Mouse (Mus musculus): ENCODE data around the gene Rtbdn. TPM values are rescaled to one million over a fixed set of nuclear protein-coding genes. Genes with fewer than 3 reads are reported as not detected.
A peak's percentile ranks its signal among the peaks of the same experiment; 100 is the strongest.

The Rtbdn gene
- polyA plus RNA-seq, 1 experiment: 0.05 TPM

DNA sequence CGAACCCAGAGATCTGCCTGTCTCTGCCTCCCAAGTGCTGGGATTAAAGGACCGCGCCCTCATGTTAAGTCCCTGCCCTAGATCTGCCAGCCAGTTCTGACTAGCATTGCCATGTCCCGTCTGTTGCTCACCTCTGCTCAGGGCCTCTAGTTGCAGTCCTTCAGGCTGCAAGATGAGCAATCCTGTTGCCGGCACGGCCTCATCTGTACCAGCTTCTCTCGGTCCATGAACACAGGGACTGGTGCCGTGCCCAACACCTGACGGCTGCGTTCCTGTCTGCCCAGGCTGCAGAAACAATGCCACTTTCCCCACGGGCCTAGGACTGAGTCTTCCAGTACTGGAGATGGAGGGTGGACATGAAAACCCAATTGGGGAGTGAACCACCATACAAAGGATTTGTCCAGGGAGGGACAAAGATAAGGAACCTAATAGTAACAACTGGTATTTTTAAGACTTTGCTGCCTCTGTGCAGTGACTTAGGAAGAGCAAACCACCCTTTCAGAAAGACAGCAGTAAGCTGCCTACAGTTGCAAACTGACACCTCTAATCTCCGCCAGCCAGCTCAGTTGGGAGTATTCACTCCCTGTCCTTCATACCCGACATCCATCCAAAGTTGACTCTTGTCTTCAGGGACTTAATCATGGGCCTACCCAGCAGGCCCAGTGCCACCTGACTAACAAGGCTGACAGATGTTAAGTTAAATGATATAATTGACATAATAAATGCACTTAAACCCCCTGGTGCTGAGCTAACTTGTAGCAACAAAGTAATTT, 20.9 kb downstream of the Rtbdn start:
- Histone ChIP-seq H3K4me3 (ENCODE audit: insufficient read depth, poor library complexity, severe bottlenecking) (no peak overlapping the region), H3ac (ENCODE audit: control insufficient read depth, insufficient read length, low read depth) (no peak overlapping the region), H3K79me2 (ENCODE audit: control insufficient read depth, insufficient read depth) (peaks cover 45% of the 10 kb centered on the region), H3K36me3 (ENCODE audit: control insufficient read depth, insufficient read depth) (peaks cover 21% of the 10 kb centered on the region), H3K79me3 (ENCODE audit: low read depth) (peaks cover 16% of the 10 kb centered on the region), H3K27me3 (ENCODE audit: control insufficient read depth, insufficient read depth, insufficient read length) (no peaks in the 10 kb centered on the region)
- TF ChIP-seq FOSL1 (IDR thresholded peaks at IDR 0.05; ENCODE audit: insufficient read depth, low read length, poor library complexity, severe bottlenecking) (no peak), MAX (IDR thresholded peaks at IDR 0.05) (no peak), MYOG (IDR thresholded peaks at IDR 0.05; ENCODE audit: control insufficient read depth, extremely low read depth, insufficient read length) (no peak), CEBPB (IDR thresholded peaks at IDR 0.05; ENCODE audit: low read depth) (no peak), MYOD1 (IDR thresholded peaks at IDR 0.05; ENCODE audit: control insufficient read depth, insufficient read length, low read depth) (no peak), CTCF (IDR thresholded peaks at IDR 0.05; ENCODE audit: control insufficient read depth, insufficient read depth, insufficient read length) (no peak), USF1 (IDR thresholded peaks at IDR 0.05; ENCODE audit: low read depth) (no peak)

DNA sequence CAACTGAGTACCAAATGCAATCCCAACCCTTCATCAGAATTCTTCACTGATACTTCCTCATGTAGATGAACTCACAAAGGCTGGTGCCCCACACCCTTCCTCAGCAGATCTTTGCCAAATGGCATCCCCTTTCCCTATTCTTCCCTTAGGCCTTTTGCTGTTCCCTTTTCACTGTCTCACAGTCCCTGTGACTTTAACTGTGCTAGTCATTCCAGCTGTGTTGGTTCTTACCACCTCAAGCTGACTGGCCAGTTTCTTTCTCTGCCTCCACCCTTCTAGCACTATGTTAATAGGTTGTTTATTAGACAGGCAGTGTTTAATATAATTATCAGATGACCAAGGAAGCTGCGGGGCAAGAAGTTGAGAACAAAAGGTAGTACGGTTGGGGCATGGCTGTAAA, 21.9 kb downstream of the Rtbdn start:
- Histone ChIP-seq H3K79me2 (ENCODE audit: control insufficient read depth, insufficient read depth) (peaks cover 45% of the 10 kb centered on the region), H3ac (ENCODE audit: control insufficient read depth, insufficient read length, low read depth) (peak overlapping the region; percentile 19), H3K4me3 (ENCODE audit: insufficient read depth, poor library complexity, severe bottlenecking) (peak overlapping the region; percentile 55), H3K36me3 (ENCODE audit: control insufficient read depth, insufficient read depth) (peaks cover 21% of the 10 kb centered on the region), H3K79me3 (ENCODE audit: low read depth) (peaks cover 16% of the 10 kb centered on the region), H3K27me3 (ENCODE audit: control insufficient read depth, insufficient read depth, insufficient read length) (no peaks in the 10 kb centered on the region)
- TF ChIP-seq CEBPB (IDR thresholded peaks at IDR 0.05; ENCODE audit: low read depth) (no peak), MYOD1 (IDR thresholded peaks at IDR 0.05; ENCODE audit: control insufficient read depth, insufficient read length, low read depth) (no peak), USF1 (IDR thresholded peaks at IDR 0.05; ENCODE audit: low read depth) (no peak), CTCF (IDR thresholded peaks at IDR 0.05; ENCODE audit: control insufficient read depth, insufficient read depth, insufficient read length) (no peak), MYOG (IDR thresholded peaks at IDR 0.05; ENCODE audit: control insufficient read depth, extremely low read depth, insufficient read length) (no peak), FOSL1 (IDR thresholded peaks at IDR 0.05; ENCODE audit: insufficient read depth, low read length, poor library complexity, severe bottlenecking) (no peak), MAX (IDR thresholded peaks at IDR 0.05) (no peak)

DNA sequence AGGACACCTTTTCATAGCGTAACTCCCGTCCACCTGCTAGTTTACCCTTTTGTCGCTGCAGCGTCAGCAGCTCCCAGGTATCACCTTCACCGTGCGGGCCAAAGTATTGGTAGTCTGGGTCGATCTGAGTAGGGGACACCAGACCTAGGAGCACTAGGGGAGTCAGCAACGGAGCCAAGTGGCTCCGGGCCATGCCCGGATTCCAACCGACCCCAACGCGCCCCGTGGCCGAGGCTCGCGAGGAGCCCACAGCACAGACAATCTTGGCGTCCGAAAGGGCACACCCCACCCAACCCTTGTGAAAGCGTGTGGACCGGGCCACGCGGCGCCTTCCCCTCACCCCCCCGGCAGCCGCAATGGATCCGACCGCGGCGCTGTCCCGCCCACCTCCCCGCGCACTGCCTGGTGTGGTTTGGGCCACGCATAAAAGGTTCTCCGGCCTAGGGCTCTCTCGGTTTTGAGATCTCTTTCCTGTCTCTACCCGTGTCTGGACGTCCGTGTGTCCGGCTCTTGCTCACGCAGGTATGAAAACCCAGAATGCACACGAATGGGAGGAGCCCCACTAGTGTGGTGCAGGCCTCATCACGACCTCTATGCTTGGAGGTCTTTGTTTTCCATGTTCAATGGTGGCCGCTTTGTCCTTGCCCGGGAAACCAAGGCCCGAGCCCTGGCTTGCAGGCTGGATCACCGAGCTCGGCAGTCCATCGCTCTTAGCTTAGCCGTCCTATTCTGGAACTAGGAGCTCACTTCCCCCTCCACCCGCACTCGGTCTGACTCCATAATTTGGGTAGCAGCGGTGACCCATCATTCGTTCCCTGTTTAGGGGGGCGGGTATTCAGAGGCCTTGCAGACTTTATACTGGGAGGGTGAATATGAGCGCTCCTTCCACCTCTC, 22.7 kb downstream of the Rtbdn start, which contains the start of the genes Gm49661, Prdx2 and Rnaseh2a:
Gm49661 (minus strand) TSS at position 193 of the 894 bp plus-strand sequence.
Prdx2 (plus strand) TSS at position 347 of the 894 bp plus-strand sequence.
Rnaseh2a (minus strand) TSS at position 527 of the 894 bp plus-strand sequence.
- TF ChIP-seq MYOG (IDR thresholded peaks at IDR 0.05; ENCODE audit: control insufficient read depth, extremely low read depth, insufficient read length) (no peak), MAX (IDR thresholded peaks at IDR 0.05) (peak; percentile 37)
- H3K36me3 ChIP-seq (ENCODE audit: control insufficient read depth, insufficient read depth): peaks cover 21% of the 10 kb centered on the region
- H3ac ChIP-seq (ENCODE audit: control insufficient read depth, insufficient read length, low read depth): peak within 1 kb of the TSS; percentile 91
- peaks cover 45% of the 10 kb centered on the region for H3K79me2 ChIP-seq (ENCODE audit: control insufficient read depth, insufficient read depth)
- H3K4me3 ChIP-seq (ENCODE audit: insufficient read depth, poor library complexity, severe bottlenecking): peak within 1 kb of the TSS; percentile 55
- peaks cover 16% of the 10 kb centered on the region for H3K79me3 ChIP-seq (ENCODE audit: low read depth)
- H3K27me3 ChIP-seq (ENCODE audit: control insufficient read depth, insufficient read depth, insufficient read length): no peaks in the 10 kb centered on the region

DNA sequence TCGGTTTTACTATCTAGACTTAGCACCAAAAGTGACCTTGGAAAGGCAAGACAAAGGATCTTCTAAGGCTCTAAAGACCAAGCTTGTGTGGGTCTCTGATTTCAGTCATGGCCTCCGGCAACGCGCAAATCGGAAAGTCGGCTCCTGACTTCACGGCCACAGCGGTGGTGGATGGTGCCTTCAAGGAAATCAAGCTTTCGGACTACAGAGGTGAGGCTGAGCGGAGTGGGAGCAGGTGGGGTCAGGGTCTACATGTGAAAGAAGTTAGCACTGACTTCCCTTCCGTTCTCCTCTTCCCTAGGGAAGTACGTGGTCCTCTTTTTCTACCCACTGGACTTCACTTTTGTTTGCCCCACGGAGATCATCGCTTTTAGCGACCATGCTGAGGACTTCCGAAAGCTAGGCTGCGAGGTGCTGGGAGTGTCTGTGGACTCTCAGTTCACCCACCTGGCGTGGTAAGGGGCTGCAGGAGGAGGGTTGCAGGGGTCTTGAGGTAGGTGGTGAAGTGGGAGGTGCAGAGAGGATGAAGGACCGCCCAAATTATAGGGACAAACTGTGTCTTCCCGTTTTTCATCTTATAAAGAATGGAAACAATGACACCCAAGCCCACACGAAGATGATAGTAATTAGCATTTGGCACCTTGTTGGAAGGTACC, 23.5 kb downstream of the Rtbdn start:
- Histone ChIP-seq H3K79me2 (ENCODE audit: control insufficient read depth, insufficient read depth) (peaks cover 38% of the 10 kb centered on the region), H3K79me3 (ENCODE audit: low read depth) (peaks cover 14% of the 10 kb centered on the region), H3ac (ENCODE audit: control insufficient read depth, insufficient read length, low read depth) (peak overlapping the region; percentile 91), H3K36me3 (ENCODE audit: control insufficient read depth, insufficient read depth) (peaks cover 21% of the 10 kb centered on the region), H3K27me3 (ENCODE audit: control insufficient read depth, insufficient read depth, insufficient read length) (no peaks in the 10 kb centered on the region), H3K4me3 (ENCODE audit: insufficient read depth, poor library complexity, severe bottlenecking) (peak overlapping the region; percentile 55)
- TF ChIP-seq MAX (IDR thresholded peaks at IDR 0.05) (no peak), MYOG (IDR thresholded peaks at IDR 0.05; ENCODE audit: control insufficient read depth, extremely low read depth, insufficient read length) (no peak), CEBPB (IDR thresholded peaks at IDR 0.05; ENCODE audit: low read depth) (no peak), CTCF (IDR thresholded peaks at IDR 0.05; ENCODE audit: control insufficient read depth, insufficient read depth, insufficient read length) (no peak), FOSL1 (IDR thresholded peaks at IDR 0.05; ENCODE audit: insufficient read depth, low read length, poor library complexity, severe bottlenecking) (no peak), MYOD1 (IDR thresholded peaks at IDR 0.05; ENCODE audit: control insufficient read depth, insufficient read length, low read depth) (no peak), USF1 (IDR thresholded peaks at IDR 0.05; ENCODE audit: low read depth) (no peak)

DNA sequence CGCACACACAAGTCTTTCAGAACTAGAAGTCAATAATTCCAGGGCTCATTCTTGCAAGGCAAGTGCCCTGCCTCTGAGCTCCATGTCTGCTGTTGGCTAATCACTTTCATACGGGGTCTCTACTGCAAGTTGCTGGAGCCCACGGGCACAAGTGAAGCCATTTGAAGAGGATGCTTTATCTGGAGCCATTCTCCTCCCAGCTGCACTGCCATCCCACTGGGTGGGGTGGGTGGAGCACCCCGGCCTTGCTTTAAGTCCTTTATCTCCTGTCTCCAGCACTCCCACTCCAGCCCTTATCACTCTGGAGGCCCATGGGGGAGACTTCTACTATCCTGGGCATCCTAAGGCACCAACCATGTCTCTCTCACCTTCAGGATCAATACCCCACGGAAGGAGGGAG, 24.1 kb downstream of the Rtbdn start:
- H3K79me3 ChIP-seq (ENCODE audit: low read depth): peaks cover 14% of the 10 kb centered on the region

More for the DNA sequence above, 24.1 kb downstream of the Rtbdn start:
- Histone ChIP-seq H3K27me3 (ENCODE audit: control insufficient read depth, insufficient read depth, insufficient read length) (no peaks in the 10 kb centered on the region), H3K4me3 (ENCODE audit: insufficient read depth, poor library complexity, severe bottlenecking) (no peak overlapping the region), H3ac (ENCODE audit: control insufficient read depth, insufficient read length, low read depth) (no peak overlapping the region), H3K36me3 (ENCODE audit: control insufficient read depth, insufficient read depth) (peaks cover 21% of the 10 kb centered on the region), H3K79me2 (ENCODE audit: control insufficient read depth, insufficient read depth) (peaks cover 38% of the 10 kb centered on the region)
- no peak for TF ChIP-seq FOSL1 (IDR thresholded peaks at IDR 0.05; ENCODE audit: insufficient read depth, low read length, poor library complexity, severe bottlenecking)
- no peak for TF ChIP-seq MYOD1 (IDR thresholded peaks at IDR 0.05; ENCODE audit: control insufficient read depth, insufficient read length, low read depth)
- TF ChIP-seq USF1 (IDR thresholded peaks at IDR 0.05; ENCODE audit: low read depth): no peak
- no peak for TF ChIP-seq MYOG (IDR thresholded peaks at IDR 0.05; ENCODE audit: control insufficient read depth, extremely low read depth, insufficient read length)
- TF ChIP-seq CEBPB (IDR thresholded peaks at IDR 0.05; ENCODE audit: low read depth): no peak
- TF ChIP-seq MAX (IDR thresholded peaks at IDR 0.05): no peak
- no peak for TF ChIP-seq CTCF (IDR thresholded peaks at IDR 0.05; ENCODE audit: control insufficient read depth, insufficient read depth, insufficient read length)

Measured in C2C12 (cell line).